Mouse (Mus musculus) spleen, adult 18-20 months (tissue): ENCODE results near the gene Cul4a.
A peak's percentile ranks its signal among the peaks of the same experiment; 100 is the strongest.

ENCODE experiments used
- DNase-seq, 2 experiments: peaks; one replicate each; pipeline ENCODE4 v3.0.0; 2022; ENCODE audit warnings: mixed read lengths in 2 of 2

Cul4a gene

DNA sequence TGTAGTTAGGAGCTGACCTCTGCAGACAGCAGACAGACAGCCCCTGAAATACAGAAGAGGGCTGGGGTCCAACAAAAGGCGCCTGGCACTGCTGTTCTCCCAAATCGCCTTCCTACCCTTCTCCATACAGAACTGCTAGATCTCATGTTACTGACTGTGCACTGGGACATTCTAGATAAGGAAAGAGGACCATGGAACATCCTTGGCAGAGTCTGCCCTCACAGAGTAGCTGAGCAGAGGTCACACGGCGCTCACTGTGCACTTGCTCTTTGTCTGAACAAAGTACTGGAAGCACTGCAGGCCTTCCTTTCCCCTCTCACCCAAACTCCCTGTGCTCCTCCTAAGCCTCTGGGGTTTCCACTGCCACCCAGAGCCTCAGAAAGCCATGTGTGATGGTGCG, 36.3 kb downstream of the Cul4a start:
- DNase-seq: no peak

DNA sequence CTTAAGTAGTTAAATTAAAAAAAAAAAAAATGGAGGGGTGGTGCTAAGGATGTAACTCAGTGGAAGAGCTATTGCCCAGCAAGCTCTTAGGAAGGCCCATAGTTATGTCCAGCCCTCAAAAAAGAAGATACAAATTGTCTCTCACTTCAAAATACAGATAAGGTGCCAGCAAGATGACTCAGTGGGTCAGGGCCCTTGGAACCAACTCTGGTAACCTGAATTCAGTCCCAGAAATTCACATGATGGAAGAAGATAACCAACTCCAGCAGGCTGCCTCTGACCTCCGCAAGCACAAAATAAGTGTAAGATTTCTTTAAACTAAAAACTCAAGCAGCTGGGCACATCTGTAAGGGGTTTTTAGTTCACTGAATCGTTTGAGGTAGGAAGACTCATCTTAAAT, 43.1 kb downstream of the Cul4a start:
- no peak for DNase-seq

DNA sequence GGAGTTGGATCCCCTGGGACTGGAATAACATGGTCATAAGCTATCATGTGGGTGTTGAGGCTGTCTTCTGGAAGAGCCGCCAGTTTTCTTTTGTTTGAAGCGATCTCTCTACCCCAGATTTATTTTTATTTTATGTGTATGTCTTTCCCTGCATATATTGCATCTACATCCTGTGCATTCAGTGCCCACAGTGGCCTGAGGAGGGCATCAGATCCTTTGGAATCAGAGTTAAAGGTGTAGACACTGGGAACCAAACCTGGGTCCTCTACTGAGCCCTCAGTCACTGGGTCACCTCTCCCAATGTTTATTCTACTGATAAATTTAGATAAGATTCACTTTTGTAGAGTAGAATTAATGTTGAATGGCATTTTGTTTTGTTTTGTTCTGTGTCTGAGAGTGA, 43.9 kb downstream of the Cul4a start:
- no peak for DNase-seq

DNA sequence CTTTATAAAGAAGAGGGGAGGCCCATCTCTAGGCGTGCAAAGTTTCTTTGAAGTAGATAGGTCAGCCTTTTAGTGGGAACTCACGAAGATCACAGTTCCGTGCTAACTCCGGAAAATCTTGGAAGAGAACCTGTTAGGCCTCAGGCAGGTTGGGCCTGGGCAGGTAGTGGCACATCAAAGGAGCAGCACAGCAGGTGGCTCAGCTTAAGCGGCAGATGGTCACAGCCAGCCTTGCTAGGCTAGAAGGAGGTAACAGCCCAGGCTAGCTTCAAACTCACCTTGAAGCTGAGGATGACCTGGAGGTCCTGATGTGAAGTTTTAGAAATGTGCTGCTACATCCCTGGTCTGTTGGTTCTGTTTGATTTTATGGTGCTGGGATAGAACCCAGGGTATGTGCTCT, 44.4 kb downstream of the Cul4a start:
- DNase-seq: no peak

DNA sequence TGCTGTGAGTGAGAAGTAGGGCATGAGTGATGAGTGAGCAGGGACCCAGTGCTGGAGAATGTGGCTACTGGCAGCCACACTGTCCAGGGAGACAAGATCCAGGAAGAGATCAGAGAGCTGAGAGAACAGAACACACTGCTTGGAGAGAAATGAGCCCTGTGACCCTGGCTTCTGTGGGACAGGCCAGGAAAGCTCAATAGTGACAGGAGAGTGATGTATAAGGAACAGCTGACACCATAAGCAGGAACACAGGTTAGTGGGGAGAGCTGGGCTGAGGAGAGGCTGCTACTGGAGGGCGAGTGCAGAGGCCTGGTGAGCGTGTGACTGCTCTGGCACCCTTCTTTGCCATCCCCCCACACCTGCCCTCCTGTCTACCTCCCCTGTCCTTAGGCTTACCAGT, 45.5 kb downstream of the Cul4a start:
- no peak for DNase-seq

DNA sequence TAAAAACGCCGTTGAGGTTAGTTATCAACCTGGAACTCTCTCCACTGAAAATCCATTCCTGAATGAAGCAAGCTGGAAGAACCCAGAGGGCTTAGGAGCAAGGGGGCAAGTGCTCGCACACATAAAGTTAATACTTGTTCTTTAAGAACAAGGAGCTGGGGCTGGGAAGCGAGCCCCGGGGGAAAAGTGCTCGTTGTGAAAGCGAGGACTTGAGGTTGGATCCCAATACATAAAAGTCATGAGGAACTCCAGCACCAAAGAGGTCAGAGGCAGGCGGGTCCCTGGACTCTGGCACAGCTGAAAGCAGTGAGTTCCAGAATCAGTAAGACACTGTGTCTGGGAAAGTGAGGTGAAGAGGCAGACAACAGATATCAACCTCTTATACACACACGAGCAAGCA, 48.7 kb downstream of the Cul4a start:
- DNase-seq: no peak

DNA sequence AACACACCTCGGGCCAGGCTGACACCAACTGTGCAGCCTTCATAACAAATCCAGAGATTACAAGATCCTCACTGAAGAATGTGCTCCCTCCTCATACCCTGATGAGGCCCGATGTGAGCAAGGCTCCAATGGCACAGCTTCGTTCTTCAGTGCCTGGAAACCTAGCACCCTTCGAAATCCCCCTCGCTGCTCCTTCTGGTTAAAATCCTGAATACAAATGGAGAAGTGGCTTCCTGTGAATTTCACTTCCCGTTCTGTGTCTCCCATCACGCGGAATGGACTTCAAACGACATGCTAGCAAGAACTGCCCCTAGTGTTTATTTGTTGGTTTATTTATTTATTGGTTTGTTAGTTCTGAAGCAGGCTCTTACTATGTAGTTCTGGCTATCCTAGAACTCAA, 49.9 kb downstream of the Cul4a start:
- DNase-seq: no peak

DNA sequence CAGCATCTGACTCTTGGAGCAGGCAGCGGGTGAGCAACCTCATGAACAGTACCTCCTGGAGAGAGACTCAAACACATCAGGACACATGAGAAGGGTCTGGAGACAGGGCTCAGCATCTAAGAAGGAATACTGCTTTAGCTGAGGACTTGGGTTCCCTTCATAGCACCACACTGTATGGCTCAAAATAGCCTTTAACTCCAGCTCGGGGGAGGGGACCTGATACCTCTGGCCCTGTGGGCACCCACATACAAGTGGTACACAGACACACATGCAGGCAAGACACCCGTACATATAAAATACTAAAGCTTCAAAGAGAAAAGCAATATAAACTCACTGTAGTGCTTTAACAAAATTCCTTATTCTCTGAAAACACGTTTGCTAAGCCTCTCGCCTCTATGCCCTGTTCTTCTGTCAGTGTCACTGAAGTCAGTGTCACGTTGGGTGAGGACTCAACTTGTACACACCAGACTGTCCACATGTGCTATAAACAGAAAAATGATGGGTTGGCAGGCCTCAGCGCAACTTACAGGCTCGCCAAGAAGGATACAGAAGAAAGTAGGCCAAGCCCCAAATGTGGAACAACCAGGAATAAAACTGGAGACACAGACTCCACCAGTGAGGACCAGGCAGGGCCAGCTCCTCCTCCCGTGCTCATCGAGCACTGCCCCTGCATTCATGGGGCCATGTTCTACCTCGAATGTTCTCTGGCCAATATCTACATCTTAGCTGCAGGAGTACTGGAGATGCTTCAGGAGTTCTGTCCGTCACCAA, 51.1 kb downstream of the Cul4a start:
- DNase-seq: no peak

DNA sequence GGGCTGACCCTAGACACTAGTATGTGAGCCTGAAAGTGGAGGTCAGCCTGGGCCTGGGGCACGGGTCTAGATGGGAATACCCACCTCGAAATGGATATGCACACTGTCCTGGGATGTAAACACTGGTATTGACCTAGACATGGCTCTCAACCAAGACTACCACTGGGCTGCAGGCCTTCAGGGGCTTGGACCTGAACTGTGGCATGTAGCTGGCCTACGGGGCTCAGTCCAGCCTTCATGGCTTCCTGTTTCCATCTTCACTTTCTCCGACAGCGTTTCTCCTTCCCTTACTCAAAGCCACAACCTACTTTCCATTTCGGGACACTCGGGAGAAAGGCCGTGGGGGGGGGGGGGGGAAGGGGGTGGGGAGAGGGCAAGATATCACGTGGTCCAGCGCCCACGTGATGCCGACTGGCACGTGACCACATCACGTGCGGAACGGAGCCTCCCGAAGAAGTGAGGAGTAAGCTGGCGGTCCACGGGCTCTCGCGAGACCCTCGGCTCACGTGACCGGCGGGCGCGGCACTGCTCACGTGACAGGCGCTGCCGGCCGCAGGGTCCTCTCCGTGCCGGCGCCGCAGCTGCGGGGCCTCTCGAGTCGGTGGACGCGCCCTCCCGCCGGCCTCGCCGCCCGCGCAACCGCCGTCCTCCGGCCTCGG, 53.4 kb downstream of the Cul4a start, which contains the start of gene Lamp1:
Gene Lamp1, plus strand, starts transcription at position 444 of the 659 bp plus-strand sequence.
- peak; percentile 94 to 96 for DNase-seq

DNA sequence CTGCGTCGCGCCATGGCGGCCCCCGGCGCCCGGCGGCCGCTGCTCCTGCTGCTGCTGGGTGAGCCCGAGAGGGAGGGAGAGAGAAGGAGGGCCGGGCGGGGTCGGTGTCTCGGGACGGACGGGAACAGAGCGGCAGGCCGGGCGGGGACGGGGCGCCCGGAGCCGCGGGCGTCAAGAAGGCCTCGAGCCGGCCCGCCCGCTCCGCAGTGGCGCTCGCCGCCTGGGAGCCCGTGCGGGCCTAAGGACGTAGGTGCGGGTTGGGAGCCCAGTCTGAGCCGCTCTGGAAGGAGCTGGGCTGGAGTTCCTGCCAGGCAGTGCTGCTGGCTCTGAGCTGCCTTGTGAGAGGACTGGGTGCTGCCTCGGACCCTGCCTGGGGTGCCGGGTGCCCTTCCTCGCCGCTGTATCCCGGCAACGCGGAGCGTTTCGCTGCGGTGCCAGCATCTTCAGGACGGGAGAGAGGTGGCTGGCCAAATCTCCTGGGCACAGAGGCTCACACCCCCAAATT, 54.0 kb downstream of the Cul4a start:
- DNase-seq: no peak

DNA sequence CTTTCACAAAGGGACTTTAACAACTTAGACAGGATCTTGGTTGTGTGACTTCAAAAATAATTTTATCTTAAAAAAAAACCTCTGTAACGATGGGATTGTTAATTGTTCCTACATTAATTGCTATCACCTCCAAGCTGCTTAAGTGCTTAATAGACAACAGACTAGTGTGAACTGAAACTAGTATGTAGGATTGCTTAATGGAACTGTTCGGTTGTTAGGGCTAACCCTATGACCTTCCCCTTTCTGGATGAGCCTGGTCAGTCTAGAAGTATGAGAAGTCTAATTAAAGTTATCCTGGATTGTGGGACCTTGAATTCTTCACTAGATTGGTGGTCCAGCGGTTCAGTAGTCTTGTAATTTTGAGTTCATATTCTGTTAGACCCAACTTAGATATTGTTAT, 55.3 kb downstream of the Cul4a start:
- DNase-seq: no peak

DNA sequence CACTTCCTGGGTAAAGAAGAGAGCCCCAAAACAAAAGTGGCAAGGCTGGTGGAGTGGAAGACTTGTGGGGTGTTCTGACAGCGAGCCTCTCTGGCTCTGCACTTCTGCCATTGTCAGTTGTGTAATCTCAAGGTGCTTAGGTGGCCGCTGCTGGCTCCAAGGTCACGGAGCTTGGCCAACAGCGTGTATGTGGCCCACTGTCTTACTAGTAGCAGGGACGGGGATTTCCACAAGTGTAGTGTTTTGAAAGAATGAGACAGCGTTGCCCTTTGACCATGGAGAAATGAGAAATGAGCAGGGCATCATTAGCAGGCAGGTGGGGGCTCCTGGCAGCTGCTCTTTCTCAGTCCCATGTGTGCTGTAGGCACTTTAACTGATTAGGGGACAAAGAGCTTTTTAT, 56.7 kb downstream of the Cul4a start:
- no peak for DNase-seq

DNA sequence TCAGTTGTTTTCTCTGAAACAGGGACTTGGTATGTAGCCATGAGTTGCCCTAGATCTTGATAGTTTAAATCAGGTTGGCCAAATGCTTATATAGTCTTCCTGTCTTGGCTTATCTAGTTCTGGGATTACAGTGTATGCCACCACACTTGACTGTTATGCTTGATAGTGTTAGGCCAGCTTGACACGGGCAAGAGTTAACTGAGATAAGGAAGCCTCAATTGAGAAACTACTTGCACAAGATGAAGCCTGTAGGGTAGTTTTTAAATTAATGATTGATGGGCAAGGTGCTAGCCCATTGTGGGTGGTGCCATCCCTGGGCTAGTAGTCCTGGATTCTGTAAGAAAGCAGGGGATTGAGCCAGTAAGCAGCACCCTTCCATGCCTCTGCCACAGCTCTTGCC, 58.1 kb downstream of the Cul4a start:
- DNase-seq: no peak

DNA sequence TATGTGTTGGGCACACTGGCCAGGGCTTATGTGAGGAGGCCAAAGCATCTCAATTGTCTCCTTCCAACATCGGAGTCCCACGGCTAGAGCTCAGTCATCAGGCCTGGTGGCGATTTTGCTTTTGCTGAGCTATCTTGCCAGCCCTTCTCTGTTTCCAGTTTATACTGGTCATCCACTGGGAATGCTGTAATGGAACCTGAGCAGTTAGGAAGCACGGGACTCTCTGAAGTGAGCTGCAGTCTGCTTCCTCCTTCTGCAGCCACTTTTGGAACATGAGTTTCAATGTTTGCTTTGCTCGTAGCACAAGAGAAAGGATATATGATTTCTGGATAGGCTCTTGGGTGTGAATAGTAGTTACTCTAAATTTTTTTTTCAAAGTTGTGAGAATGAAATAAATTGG, 58.9 kb downstream of the Cul4a start:
- DNase-seq: no peak

DNA sequence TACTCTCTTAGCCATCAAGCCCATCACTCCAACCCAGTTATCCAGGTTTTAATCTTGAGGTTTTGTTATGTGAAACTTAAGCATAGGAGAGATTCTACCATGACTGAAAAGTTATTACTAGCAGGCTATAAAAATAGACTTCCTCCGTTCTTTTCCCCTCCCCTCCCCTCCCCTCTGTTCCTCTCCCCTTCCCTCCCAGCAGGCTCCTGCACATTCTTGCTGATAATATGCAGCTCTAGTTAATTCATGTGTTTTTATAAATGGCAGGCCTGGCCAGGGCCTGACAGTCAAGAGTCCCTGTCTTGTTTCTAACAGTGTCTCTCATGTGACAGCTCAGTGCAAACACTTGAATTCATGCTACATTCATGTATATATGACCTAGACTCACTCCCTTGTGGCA, 65.1 kb downstream of the Cul4a start:
- no peak for DNase-seq

DNA sequence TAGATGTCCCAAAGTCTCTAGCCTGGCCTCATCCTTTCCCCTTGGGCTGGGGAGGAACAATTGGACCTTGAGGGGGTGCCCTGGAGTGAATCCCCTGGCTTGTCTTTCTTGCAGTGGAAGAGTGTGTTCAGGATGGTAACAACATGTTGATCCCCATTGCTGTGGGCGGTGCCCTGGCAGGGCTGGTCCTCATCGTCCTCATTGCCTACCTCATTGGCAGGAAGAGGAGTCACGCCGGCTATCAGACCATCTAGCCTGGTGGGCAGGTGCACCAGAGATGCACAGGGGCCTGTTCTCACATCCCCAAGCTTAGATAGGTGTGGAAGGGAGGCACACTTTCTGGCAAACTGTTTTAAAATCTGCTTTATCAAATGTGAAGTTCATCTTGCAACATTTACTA, 68.9 kb downstream of the Cul4a start:
- DNase-seq: no peak

DNA sequence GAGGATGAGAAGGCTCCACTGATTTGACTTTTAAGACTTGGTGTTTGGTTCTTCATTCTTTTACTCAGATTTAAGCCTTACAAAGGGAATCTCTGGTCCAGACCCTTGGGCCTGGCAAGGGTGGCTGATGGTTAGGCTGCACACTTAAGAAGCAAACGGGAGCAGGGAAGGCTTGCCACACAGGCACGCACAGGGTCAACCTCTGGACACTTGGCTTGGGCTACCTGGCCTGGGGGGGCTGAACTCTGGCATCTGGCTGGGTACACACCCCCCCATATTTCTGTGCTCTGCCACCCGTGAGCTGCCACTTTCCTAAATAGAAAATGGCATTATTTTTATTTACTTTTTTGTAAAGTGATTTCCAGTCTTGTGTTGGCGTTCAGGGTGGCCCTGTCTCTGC, 69.4 kb downstream of the Cul4a start:
- DNase-seq: no peak

DNA sequence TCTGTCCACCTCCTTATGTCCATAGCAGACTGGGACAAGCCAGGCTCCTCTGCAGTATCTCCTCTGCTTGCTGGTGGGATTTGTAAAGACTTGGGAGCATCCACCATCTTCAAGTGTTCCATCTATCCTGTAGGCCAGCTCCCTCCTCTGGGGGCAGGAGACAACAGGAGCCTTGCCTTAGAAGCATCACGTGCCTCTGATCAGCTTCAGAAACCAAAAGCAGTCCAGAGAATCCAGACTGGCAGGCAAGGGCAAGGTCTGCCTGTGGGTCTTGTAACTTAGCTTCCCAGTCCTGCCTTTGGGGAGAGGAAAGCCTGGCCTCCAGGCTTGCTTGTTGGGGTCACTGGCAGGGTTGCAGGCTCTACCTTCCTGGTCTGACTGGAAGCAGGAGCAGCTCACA, 70.2 kb downstream of the Cul4a start:
- DNase-seq: no peak

DNA sequence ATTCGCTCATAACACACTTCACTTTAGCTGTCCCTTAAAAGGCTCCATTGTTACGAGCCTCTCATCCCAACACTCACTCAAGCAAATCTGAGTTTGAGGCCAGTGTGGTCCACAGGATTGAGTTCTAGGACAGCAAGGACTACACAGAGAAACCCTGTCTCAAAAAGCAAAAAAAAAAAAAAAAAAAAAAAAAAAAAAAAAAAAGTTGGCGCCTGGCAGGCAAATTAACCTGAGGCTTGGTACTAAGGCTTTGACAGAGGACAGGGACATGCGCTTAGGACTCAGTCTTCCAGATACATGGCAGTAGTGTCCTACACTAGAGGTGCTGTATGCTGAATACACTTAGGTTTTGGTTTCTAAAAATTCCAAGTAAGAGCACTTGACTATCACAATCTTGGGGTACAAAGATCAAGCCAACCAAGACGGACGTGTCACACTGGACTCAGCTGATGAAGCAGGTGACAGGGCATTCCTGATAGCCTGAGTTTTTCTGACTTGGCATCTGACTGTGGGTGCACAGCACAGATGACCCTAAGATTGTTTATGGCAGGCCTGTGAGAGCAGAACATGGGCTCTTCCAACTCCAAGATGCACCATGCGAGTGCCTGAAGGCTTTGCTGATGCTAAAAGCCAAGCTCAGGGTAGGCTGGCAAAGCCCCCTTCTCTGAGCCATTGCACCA, 71.9 kb downstream of the Cul4a start:
- DNase-seq: no peak

DNA sequence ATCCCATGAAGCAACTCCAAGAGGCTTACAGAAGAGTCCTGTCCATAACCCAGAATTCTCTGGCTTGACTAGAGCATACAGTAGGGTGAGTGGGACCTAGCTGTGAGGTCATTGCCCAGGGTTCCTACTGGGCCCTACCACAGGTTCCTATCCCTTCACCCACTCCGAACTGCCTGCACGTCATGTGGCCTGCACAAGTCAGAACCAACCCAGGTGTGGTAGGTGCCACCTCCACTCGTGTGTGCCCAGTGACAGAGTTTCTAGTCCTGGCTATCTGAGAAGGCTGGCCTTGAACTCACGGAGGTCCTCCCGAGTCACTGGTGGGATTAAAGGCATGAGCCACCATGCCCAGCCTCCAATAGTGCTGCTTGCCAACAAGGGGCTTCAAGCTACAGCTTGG, 72.7 kb downstream of the Cul4a start:
- no peak for DNase-seq

DNA sequence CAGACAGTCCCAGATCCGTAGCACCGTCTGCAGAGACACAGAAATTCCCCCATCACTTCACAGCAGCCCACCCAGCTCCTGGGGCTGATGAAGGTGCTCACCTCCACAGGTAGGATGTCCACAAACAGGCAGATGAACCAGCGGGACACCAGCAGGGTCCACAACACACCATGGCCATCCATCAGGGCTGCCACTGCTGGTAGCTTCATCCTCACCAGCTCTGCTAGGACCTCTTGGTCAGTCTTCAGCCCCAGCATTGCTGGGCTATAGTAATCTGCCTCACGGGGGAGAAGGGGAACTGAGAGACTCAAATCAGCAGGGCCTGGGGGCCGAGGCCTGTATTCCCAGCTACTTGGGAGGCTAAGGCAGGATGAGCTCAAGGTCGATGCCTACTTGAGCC, 74.1 kb downstream of the Cul4a start:
- DNase-seq: no peak

DNA sequence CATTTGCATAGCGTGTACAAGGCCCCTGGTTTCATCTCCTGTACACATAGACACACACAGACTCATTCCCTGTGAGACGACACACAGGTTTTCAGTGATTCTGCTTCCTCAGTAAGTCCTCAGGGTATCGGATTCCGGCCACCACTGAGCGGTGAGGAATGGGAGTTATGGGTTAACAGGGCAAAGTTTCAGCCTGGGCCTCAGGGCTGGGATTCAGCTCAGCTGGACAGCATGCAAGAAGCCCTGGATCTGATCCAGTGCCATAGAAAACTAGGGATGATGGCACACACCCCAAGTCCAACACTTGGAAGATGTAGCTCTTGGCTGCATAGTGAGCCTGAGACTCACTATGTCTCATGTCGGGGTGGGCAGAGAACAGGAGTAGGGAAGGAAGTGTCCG, 74.5 kb downstream of the Cul4a start:
- DNase-seq: no peak

DNA sequence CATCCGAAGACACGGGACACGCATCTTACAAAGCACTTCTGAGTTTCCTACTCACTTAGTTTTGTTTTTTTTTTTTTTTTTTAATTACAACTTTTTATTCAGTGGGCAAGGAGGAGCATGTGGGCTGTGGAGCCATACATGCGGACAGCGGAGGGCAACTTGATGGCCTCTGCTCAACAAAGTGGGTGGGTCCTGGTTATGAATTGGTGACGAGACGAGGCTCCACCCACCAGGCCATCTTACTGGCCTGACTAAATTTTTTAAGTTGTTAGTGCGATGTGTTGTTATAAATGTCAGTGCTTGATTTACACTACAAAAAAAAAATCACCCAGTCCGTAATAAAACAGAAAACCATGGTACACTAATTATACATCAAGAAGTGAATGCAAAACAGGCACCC, 75.0 kb downstream of the Cul4a start:
- no peak for DNase-seq
